Mouse (Mus musculus) ES-E14 (cell line): ENCODE results near the gene Irf9. TPM values are rescaled to one million over a fixed set of nuclear protein-coding genes. Genes with fewer than 3 reads are reported as not detected.

Source experiments
- DNase-seq: peaks from one replicate; pipeline ENCODE4 v3.0.0-alpha.2; 2013; ENCODE audit warnings: low read depth, low spot score
- H3K27ac ChIP-seq: 2 replicates; pipeline ENCODE4 v1.5.1; 2012; ENCODE audit warnings: low read depth, mild to moderate bottlenecking, low read length, moderate library complexity, mixed read lengths; ENCODE audit not compliant: poor library complexity, insufficient read depth, severe bottlenecking
- H3K36me3 ChIP-seq: 2 replicates; pipeline ENCODE4 v1.6.1; 2012; ENCODE audit warnings: mild to moderate bottlenecking, low read length, moderate library complexity, mixed read lengths; ENCODE audit not compliant: control insufficient read depth, poor library complexity, insufficient read depth, severe bottlenecking
- H3K4me1 ChIP-seq, 2 experiments: fragments of 150-350 bp in 1 of 2; sonication (generic) in 1 of 2; 2 replicates each; pipeline ENCODE4 v1.6.1; 2012; ENCODE audit warnings: low read length in 2 of 2, mild to moderate bottlenecking in 1 of 2, mixed read lengths in 1 of 2; ENCODE audit not compliant: control insufficient read depth in 2 of 2, insufficient read depth in 2 of 2, poor library complexity in 1 of 2
- H3K4me3 ChIP-seq, 2 experiments: fragments of 150-350 bp in 1 of 2; sonication (generic) in 1 of 2; 2 replicates each; pipeline ENCODE4 v1.5.1; 2012; ENCODE audit warnings: low read length in 2 of 2, low read depth in 1 of 2, mild to moderate bottlenecking in 1 of 2, mixed read lengths in 1 of 2; ENCODE audit not compliant: insufficient read depth in 1 of 2, poor library complexity in 1 of 2, severe bottlenecking in 1 of 2
- H3K9ac ChIP-seq: 2 replicates; pipeline ENCODE4 v1.6.1; 2012; ENCODE audit warnings: low read depth, mild to moderate bottlenecking, low read length, mixed read lengths; ENCODE audit not compliant: poor library complexity, insufficient read depth, severe bottlenecking
- H3K9me3 ChIP-seq: fragments of 150-350 bp; sonication (generic); 2 replicates; pipeline ENCODE4 v1.6.1; 2012; ENCODE audit warnings: low read depth, mild to moderate bottlenecking, low read length; ENCODE audit not compliant: control insufficient read depth, insufficient read depth
- CHD2 ChIP-seq: IDR thresholded peaks from 2 replicates; pipeline ENCODE4 v1.6.1; 2014; ENCODE audit warnings: mild to moderate bottlenecking, low read depth, low read length, inconsistent platforms
- HCFC1 ChIP-seq: IDR thresholded peaks from 2 replicates; pipeline ENCODE4 v1.6.1; 2012; ENCODE audit warnings: low read length, inconsistent platforms, borderline replicate concordance; ENCODE audit not compliant: insufficient read depth
- MAFK ChIP-seq: IDR thresholded peaks from 2 replicates; pipeline ENCODE4 v1.6.1; 2014; ENCODE audit warnings: mild to moderate bottlenecking, low read depth, low read length, inconsistent platforms; ENCODE audit not compliant: insufficient read depth
- ZC3H11A ChIP-seq: IDR thresholded peaks from 2 replicates; pipeline ENCODE4 v1.6.1; 2012; ENCODE audit warnings: low read depth, mild to moderate bottlenecking, inconsistent platforms, low read length, borderline replicate concordance
- ZNF384 ChIP-seq: IDR thresholded peaks from 2 replicates; pipeline ENCODE4 v1.6.1; 2012; ENCODE audit warnings: low read depth, low read length, inconsistent platforms
- in situ Hi-C, 2 experiments: fragments of 600-800 bp; cut with MboI; formaldehyde crosslinking; loops; one replicate each; pipeline ENCODE4 v1.15.1; 2025; ENCODE audit warnings: low sequenced_read_pairs in 2 of 2, inconsistent platforms in 1 of 2; ENCODE audit not compliant: unreplicated experiment in 2 of 2
- total RNA-seq: library from RNA; depleted of rRNA; stranded (reverse); fragments of 300-350 nt; gene quantifications from 2 replicates; pipeline ENCODE4 v1.2.3, GENCODE M21; 2012; rRNA removed

Irf9 gene
- total RNA-seq, 1 experiment = 5.8 TPM

DNA sequence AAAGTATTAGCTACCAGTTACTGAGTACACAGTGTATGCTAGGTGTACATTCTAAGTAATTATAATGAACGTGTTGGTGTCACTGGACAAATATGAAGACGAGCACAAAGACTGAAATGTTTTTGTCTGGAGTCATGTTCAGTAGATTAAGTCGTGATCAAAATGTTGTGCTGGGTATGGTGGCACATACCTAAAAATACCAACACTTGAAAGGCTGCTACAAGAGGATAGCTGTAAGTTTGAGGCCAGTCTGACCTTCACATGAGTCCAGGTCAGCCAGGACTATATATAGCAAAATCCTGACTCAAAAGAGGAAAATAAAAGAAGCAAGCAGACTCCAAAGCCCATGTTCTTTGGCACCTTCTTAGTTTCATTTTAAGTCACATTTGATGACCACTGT is 53.6 kb downstream of the Irf9 start:
- DNase-seq = no peak
- TF ChIP-seq ZNF384 (no peak), CHD2 (no peak), HCFC1 (no peak), ZC3H11A (no peak)
- no peak overlapping the region for H3K9ac ChIP-seq
- H3K9me3 ChIP-seq = no peaks in the 10 kb centered on the region
- in situ Hi-C loops = no loop called here
- peaks cover 4% of the 10 kb centered on the region for H3K36me3 ChIP-seq
- no peak overlapping the region for H3K27ac ChIP-seq
- 0 out of 4 replicates have a peak, but pooled peaks cover 0 to 2% of the 10 kb centered on the region in 2 experiments for H3K4me1 ChIP-seq
- H3K4me3 ChIP-seq = no peak overlapping the region

DNA sequence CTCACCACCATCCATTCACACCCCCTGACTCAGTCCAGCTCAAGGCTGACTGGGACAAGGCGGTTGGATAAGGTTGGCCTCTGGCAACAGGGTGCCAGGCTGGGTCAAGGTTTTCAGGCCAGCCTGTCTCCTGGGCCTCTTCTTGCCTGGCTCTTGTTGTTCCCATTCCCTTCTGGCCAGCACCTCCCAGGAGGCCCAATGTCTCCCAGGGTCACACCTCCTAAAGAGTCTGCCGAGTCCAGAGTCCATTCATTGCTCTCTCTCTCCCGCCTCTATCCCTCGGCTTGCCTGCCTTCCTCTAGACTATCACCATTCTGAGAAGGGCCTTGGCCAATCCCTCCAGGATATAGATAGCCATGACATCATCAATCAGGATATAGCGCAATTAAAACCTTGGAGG is 54.6 kb downstream of the Irf9 start:
- Histone ChIP-seq H3K9ac (no peak overlapping the region), H3K36me3 (peaks cover 8% of the 10 kb centered on the region), H3K4me3 (no peak overlapping the region), H3K4me1 (0 out of 4 replicates have a peak, but pooled peaks cover 0 to 2% of the 10 kb centered on the region in 2 experiments), H3K9me3 (no peaks in the 10 kb centered on the region), H3K27ac (no peak overlapping the region)
- TF ChIP-seq MAFK (no peak), ZC3H11A (no peak), HCFC1 (no peak), ZNF384 (no peak), CHD2 (no peak)
- in situ Hi-C loops = no loop called here
- no peak for DNase-seq

Other genes with a start within 250 kb of the Irf9 start
- 14.6 and 14.9 TPM in 2 replicates for gene Dhrs4, start 124.8 kb upstream of the Irf9 start, total RNA-seq
- 0.58 and 1.1 TPM in 2 replicates for gene Carmil3, start 112.9 kb upstream of the Irf9 start, total RNA-seq
- 0.21 TPM in 1 of 2 replicates, not detected in the other for gene Cpne6, start 93.1 kb upstream of the Irf9 start, total RNA-seq
- gene Nrl, start 78.6 kb upstream of the Irf9 start, total RNA-seq = not detected in 2 replicates
- 28.5 and 108 TPM in 2 replicates for gene Pck2, start 63.3 kb upstream of the Irf9 start, total RNA-seq
- gene Dcaf11, start 43.6 kb upstream of the Irf9 start, total RNA-seq = 17.5 and 28.8 TPM in 2 replicates
- gene A730061H03Rik, start 43.2 kb upstream of the Irf9 start, total RNA-seq = not detected in 2 replicates
- 0.71 and 1.6 TPM in 2 replicates for gene Fitm1, start 28.0 kb upstream of the Irf9 start, total RNA-seq
- gene Psme1, start 25.4 kb upstream of the Irf9 start, total RNA-seq = 32.8 and 59.5 TPM in 2 replicates
- gene Emc9, start 18.3 kb upstream of the Irf9 start, total RNA-seq = 4.9 and 9.2 TPM in 2 replicates
- gene Psme2, start 12.5 kb upstream of the Irf9 start, total RNA-seq = 44.0 and 74.3 TPM in 2 replicates
- gene Rnf31, start 11.9 kb upstream of the Irf9 start, total RNA-seq = 13.1 and 33.7 TPM in 2 replicates
- 5.8 and 11.8 TPM in 2 replicates for gene Rec8, start 14.5 kb downstream of the Irf9 start, total RNA-seq
- gene Ipo4, start 32.4 kb downstream of the Irf9 start, total RNA-seq = 62.9 and 111 TPM in 2 replicates
- not detected in 2 replicates for gene Gm49378, start 34.3 kb downstream of the Irf9 start, total RNA-seq
- gene Tm9sf1, start 40.2 kb downstream of the Irf9 start, total RNA-seq = 41.1 and 76.1 TPM in 2 replicates
- not detected in 2 replicates for gene Tssk4, start 46.6 kb downstream of the Irf9 start, total RNA-seq
- gene Mdp1, start 56.9 kb downstream of the Irf9 start, total RNA-seq = 13.0 and 16.5 TPM in 2 replicates
- gene Gmpr2, start 68.4 kb downstream of the Irf9 start, total RNA-seq = 15.3 and 18.2 TPM in 2 replicates
- gene Nedd8, start 68.6 kb downstream of the Irf9 start, total RNA-seq = 187 and 253 TPM in 2 replicates
- gene Tinf2, start 78.2 kb downstream of the Irf9 start, total RNA-seq = 26.1 and 60.9 TPM in 2 replicates
- 13.4 and 31.6 TPM in 2 replicates for gene Tgm1, start 110.4 kb downstream of the Irf9 start, total RNA-seq
- gene Rabggta, start 118.7 kb downstream of the Irf9 start, total RNA-seq = 34.0 and 95.5 TPM in 2 replicates
- 9.6 and 18.0 TPM in 2 replicates for gene Dhrs1, start 142.1 kb downstream of the Irf9 start, total RNA-seq
- 30.0 and 38.3 TPM in 2 replicates for gene Nop9, start 142.1 kb downstream of the Irf9 start, total RNA-seq
- gene Cideb, start 154.9 kb downstream of the Irf9 start, total RNA-seq = 2.2 and 4.1 TPM in 2 replicates
- gene Ltb4r2, start 157.9 kb downstream of the Irf9 start, total RNA-seq = 1.5 and 7.1 TPM in 2 replicates
- gene Ltb4r1, start 162.4 kb downstream of the Irf9 start, total RNA-seq = 0.67 and 2.1 TPM in 2 replicates
- gene Adcy4, start 180.5 kb downstream of the Irf9 start, total RNA-seq = 0.27 and 0.32 TPM in 2 replicates
- gene Ripk3, start 185.3 kb downstream of the Irf9 start, total RNA-seq = 9.0 and 17.8 TPM in 2 replicates
- 6.4 and 25.4 TPM in 2 replicates for gene Nfatc4, start 219.6 kb downstream of the Irf9 start, total RNA-seq